Mouse (Mus musculus) thymus, postnatal 10 days (tissue): ENCODE results near the gene Hspb7.

Source experiments
- DNase-seq, 2 experiments: peaks; one replicate each; pipeline ENCODE4 v3.0.0; 2021; ENCODE audit warnings: low spot score in 2 of 2

The Hspb7 gene

GRCm38 (mm10) chr4:141444451-141445327 lies 24.1 kb downstream of the Hspb7 start, which contains the start of gene Zbtb17:
Gene Zbtb17, plus strand, starts transcription at chr4:141444654.
- peak; percentile 83 to 91 for DNase-seq

GRCm38 (mm10) chr4:141445328-141445720 lies 24.7 kb downstream of the Hspb7 start:
- no peak for DNase-seq

- DNase-seq, result no peak
Observed at GRCm38 (mm10) chr4:141446211-141446610, 25.6 kb downstream of the Hspb7 start.

- no peak for DNase-seq
Observed at GRCm38 (mm10) chr4:141451251-141451650, 30.7 kb downstream of the Hspb7 start.

- no peak for DNase-seq
Observed at GRCm38 (mm10) chr4:141451916-141452450, 31.4 kb downstream of the Hspb7 start.

GRCm38 (mm10) chr4:141454581-141455350 lies 34.2 kb downstream of the Hspb7 start:
- peak in 1 of 2 experiments; percentile 26 for DNase-seq

GRCm38 (mm10) chr4:141455526-141455925 lies 34.9 kb downstream of the Hspb7 start:
- no peak for DNase-seq

- DNase-seq, result no peak
Observed at GRCm38 (mm10) chr4:141456193-141456938, 35.8 kb downstream of the Hspb7 start.

- DNase-seq, result no peak
Observed at GRCm38 (mm10) chr4:141458236-141458635, 37.7 kb downstream of the Hspb7 start.

- no peak for DNase-seq
Observed at GRCm38 (mm10) chr4:141458888-141459287, 38.3 kb downstream of the Hspb7 start.

- no peak for DNase-seq
Observed at GRCm38 (mm10) chr4:141459766-141460165, 39.2 kb downstream of the Hspb7 start.

- DNase-seq, result no peak
Observed at GRCm38 (mm10) chr4:141460481-141460880, 39.9 kb downstream of the Hspb7 start.

GRCm38 (mm10) chr4:141461088-141461487 lies 40.5 kb downstream of the Hspb7 start:
- no peak for DNase-seq

GRCm38 (mm10) chr4:141461576-141461975 lies 41.0 kb downstream of the Hspb7 start:
- no peak for DNase-seq

GRCm38 (mm10) chr4:141463472-141463871 lies 42.9 kb downstream of the Hspb7 start:
- no peak for DNase-seq

- DNase-seq, result no peak
Observed at GRCm38 (mm10) chr4:141464722-141465121, 44.1 kb downstream of the Hspb7 start.

GRCm38 (mm10) chr4:141465512-141466288 lies 45.1 kb downstream of the Hspb7 start:
- DNase-seq, result no peak

- no peak for DNase-seq
Observed at GRCm38 (mm10) chr4:141466289-141466795, 45.8 kb downstream of the Hspb7 start.

GRCm38 (mm10) chr4:141466844-141467580 lies 46.4 kb downstream of the Hspb7 start:
- no peak for DNase-seq

- no peak for DNase-seq
Observed at GRCm38 (mm10) chr4:141467581-141467927, 47.0 kb downstream of the Hspb7 start.
